Mouse (Mus musculus): ENCODE measurements at regions not wholly inside any gene's neighbourhood (a gene's known extent, or its start where the extent isn't known, plus 50 kb on each side); places are given as distances from the start of the nearest gene placed in this dataset.

DNA sequence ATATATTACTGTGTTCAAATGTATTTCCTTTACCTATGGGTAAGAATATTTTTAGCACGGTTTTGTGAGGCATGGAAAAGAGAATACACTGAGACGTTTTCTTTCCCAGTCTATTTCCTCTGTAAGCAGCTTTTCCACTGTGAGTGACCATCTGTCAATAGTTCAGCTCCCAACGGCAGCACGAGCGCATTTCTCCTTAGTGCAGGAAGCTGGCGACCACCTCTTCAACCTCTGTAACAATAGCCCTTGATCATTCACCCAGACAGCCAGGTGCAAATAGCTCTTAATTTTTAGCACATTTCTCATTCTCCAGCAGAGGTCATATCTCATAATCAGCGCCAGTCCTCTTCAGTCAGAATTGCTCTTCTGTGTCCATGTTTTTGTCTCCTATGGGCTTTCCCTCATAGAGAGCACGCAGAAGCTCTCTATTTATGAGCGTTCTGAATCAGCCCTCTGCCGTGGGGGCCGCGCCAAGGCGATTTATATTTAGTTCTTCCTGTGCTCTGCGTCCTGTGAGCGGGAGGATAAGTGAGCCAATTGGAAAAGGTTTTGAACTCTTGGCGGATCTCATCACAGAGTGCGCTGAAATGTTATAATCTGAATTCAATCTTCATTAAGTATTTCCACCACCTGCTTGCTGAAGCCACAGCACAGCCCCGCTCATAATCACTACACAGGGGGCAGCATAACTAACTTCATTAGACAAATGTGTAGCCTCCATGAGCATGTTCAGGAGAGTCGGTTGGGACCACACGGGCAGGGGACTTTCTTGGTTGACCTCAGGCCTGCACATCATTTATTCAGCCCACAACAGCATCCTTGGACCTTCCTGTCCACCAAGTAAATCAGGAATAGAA, 171.3 kb upstream of the Slc24a2 start:
- in situ Hi-C loops (cut with MboI; ENCODE audit: low sequenced_read_pairs): no loop called here

DNA sequence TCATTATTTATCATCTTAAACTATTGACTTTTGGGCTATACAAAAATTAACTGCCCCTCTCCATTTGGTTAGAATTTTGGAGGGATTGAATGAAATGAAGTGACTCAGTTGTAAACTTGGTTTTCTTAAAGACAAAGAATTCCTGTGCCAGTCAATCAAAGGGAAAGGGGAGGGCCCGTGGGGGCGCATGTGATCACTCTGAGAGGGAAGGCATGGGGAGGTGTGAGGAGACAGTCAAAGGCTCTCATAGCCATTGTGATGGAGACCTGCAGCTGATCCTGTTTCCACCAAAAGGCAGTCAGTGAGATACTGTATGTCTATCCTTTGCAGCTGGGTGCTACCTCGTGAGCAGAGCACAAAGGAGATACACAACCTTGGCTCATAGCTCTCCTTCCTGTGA, 156.6 kb upstream of the Slc24a2 start:
- in situ Hi-C loops (cut with MboI; ENCODE audit: low sequenced_read_pairs): no loop called here

DNA sequence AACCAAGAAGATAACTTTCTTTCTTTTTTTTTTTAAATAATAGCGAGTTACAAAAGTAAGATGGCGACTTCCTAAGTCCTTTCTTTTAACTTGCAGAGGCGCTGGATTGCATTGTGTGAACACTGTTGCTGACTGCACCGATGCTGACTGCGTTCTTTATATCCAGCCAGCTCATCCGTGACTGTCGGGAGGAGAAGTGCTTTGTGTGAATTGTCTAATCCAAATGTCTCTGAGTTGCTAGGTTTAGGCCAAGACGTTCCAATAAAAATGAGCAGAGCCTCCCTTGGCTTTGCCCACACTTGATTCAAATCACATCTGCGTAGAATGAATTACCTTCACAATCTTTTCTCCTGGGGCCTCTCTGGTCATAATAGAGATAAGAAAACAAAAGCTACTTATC, 156.0 kb upstream of the Slc24a2 start:
- in situ Hi-C loops (cut with MboI; ENCODE audit: low sequenced_read_pairs): no loop called here

DNA sequence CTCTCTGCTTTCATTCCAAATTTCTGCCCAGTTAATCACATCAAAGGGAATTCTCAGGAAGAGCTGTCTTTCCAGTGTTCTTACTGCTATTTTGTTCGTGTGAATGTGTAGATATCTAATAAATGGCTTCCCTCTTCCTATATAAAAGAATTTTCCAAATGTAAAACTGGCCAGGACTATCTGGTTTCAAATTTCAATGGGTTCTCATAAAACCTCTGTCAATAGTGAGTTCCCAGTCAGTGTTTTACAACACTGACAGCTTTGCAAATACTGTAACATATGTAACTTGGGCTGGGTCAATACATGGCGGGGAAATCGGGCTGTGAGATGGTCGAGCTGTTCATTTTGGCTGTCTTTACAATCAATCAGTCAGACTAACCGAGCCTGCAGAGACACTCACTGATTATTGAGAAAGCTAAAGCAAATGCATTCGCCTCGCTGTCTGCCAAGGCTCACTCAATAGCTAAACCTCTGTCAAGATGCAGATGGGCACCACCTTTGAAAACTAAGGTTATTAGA, 155.0 kb upstream of the Slc24a2 start:
- in situ Hi-C loops (cut with MboI; ENCODE audit: low sequenced_read_pairs): no loop called here

DNA sequence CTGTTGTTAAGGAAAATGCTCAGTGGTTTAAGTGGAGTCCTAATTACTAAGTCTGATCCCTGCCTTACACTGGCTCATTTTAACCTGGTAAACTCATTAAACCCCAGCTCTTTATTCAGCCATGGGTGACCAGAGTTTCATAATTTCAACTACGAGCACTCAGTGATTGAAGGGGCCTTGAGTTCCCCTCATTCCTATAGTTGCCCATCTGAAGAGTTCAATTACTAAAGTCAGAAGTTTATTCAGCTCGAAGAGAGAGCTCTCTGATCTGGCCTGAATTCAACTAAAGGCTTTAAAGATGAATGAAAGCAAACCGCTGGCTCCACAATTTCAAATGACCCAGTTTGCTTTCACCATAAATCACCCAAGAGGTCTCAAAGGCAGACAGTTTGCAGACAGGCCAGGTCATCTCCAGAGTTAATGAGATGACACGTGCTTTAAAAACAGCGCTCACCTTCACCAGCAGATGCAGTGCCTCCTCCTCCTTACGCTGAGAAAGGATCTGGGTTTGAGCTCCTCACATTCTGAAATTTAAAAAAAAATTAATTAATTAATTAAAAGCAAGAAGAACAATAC, 154.3 kb upstream of the Slc24a2 start:
- in situ Hi-C loops (cut with MboI; ENCODE audit: low sequenced_read_pairs): no loop called here

DNA sequence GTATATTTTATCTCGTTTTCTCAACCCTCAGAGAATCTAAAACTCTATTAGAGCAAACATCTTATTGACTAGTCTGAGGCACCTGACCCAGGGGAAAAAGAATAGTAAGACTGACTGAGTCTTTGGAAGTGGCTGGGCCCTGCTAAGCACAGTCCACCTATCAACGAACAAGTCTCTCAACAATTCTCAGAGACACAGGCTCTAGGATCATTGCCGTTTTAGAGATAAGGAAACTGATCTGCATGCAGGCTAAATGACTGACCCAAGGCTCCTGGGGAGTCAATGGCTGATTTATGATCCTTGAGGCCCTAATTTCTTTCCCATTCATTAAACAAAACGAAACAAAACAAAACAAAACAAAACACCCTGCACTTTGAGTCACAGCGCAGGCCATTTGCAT, 150.4 kb upstream of the Slc24a2 start:
- in situ Hi-C loops (cut with MboI; ENCODE audit: low sequenced_read_pairs): no loop called here

- in situ Hi-C loops (cut with MboI; ENCODE audit: low sequenced_read_pairs): no loop called here
These were observed 149.4 kb upstream of the Slc24a2 start for GRCm38 (mm10) chr4:87379516-87380173.

DNA sequence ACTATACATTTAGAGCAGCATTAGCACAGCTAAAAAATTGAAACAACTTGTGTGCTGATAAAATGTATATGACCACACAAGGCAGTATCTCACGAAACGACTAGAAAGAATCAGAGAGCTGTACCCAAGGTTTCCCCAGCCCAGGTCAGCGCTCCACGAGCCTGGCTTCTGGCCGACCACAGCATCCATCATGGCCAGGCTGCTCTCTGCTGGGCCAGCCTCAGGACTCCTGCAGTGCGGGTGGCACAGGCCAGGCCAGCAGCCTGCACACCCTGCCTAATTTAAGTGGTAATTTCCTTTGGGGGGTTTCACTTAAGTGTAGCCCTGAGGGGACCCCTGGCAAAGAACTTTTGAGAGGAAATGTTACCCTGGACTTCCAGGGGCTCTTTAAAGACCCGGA, 141.7 kb upstream of the Slc24a2 start:
- in situ Hi-C loops (cut with MboI; ENCODE audit: low sequenced_read_pairs): loop anchor here (25.0 kb wide), 2 partner anchors 965 to 1165 kb away; no protein-coding TSS in a partner anchor

DNA sequence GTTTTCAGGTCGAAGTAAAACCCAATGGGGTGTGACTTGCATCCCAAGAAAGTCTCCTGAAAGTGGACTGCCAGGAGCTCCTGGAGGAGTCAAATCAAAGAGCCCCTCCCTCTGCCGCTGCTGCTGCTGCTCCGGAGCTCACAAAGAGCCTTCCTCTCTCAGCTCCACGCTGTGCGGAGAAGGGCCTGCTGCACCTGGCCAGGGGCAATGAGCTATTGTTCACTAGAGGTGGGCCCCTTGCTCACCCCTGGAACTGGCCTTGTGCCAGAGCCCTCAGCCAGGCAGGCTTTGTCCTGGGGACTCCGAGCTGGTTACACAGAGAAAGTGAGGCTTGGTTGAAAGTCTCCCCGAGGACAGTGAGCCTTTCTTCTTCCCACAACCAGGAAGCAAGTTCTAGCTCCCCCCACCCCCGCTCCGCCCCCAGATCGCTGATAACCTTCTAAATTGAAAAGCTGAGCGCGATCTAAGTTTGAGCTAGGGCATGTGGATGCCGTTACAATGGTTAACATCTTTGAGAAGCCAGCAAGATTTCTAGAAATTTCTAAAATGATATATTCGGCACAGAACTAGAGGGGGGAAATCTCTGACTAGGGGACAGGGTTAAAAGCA, 139.5 kb upstream of the Slc24a2 start:
- in situ Hi-C loops (cut with MboI; ENCODE audit: low sequenced_read_pairs): loop anchor here (25.0 kb wide), 2 partner anchors 968 to 1168 kb away; no protein-coding TSS in a partner anchor

GRCm38 (mm10) chr4:87368413-87369160, 138.3 kb upstream of the Slc24a2 start:
- in situ Hi-C loops (cut with MboI; ENCODE audit: low sequenced_read_pairs): loop anchor here (25.0 kb wide), 2 partner anchors 969 to 1169 kb away; no protein-coding TSS in a partner anchor

- in situ Hi-C loops (cut with MboI; ENCODE audit: low sequenced_read_pairs): loop anchor here (25.0 kb wide), 2 partner anchors 969 to 1169 kb away; no protein-coding TSS in a partner anchor
These were observed 137.6 kb upstream of the Slc24a2 start for GRCm38 (mm10) chr4:87367732-87368412.

- in situ Hi-C loops (cut with MboI; ENCODE audit: low sequenced_read_pairs): loop anchor here (25.0 kb wide), 2 partner anchors 975 to 1175 kb away; no protein-coding TSS in a partner anchor
These were observed 131.9 kb upstream of the Slc24a2 start for GRCm38 (mm10) chr4:87362201-87362600.

GRCm38 (mm10) chr4:87359483-87359882, 129.2 kb upstream of the Slc24a2 start:
- in situ Hi-C loops (cut with MboI; ENCODE audit: low sequenced_read_pairs): loop anchor here (25.0 kb wide), 2 partner anchors 978 to 1178 kb away; no protein-coding TSS in a partner anchor

GRCm38 (mm10) chr4:87359004-87359403, 128.7 kb upstream of the Slc24a2 start:
- in situ Hi-C loops (cut with MboI; ENCODE audit: low sequenced_read_pairs): loop anchor here (25.0 kb wide), 2 partner anchors 978 to 1178 kb away; no protein-coding TSS in a partner anchor

GRCm38 (mm10) chr4:87332968-87333367, 102.7 kb upstream of the Slc24a2 start:
- in situ Hi-C loops (cut with MboI; ENCODE audit: low sequenced_read_pairs): no loop called here

DNA sequence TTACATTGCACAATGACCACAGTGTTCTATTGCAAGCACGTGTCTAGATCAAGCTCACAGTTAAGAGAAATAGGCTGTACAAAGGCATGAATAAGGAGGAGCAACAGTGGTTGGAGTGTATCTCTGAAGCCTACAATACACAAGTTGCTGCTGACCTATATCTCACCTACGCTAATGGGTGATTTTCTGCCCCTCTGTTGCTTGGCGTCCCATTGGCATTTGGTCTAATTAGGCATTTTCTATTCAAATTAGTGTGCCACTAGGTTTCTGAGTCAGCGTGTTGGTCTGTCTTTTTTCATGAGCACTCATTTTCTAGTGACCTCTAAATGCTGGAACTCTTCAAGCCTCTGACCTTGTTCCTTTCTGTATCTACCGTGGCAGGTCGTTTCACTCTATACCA, 98.9 kb upstream of the Slc24a2 start:
- in situ Hi-C loops (cut with MboI; ENCODE audit: low sequenced_read_pairs): no loop called here

- in situ Hi-C loops (cut with MboI; ENCODE audit: low sequenced_read_pairs): no loop called here
These were observed 91.6 kb upstream of the Slc24a2 start for GRCm38 (mm10) chr4:87321726-87322349.

DNA sequence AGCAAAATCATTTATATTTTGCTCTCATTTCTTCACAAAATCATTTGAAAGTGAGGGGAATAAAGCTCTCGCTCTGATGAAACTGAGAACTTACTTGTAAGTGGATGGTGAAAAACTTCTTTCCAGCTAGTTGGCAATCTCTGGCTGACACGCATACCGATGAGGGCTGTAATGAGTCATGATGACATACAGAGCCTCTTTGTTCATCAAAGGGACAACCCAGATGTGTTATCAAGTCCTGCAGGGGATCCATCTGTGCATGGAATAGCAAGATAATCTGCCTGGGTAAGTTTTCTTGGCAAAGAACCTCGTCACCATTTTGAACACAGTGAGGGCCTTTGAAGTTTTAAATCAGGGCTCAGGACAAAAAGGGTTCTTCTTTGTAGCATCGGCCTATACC, 67.9 kb upstream of the Slc24a2 start:
- in situ Hi-C loops (cut with MboI; ENCODE audit: low sequenced_read_pairs): no loop called here

DNA sequence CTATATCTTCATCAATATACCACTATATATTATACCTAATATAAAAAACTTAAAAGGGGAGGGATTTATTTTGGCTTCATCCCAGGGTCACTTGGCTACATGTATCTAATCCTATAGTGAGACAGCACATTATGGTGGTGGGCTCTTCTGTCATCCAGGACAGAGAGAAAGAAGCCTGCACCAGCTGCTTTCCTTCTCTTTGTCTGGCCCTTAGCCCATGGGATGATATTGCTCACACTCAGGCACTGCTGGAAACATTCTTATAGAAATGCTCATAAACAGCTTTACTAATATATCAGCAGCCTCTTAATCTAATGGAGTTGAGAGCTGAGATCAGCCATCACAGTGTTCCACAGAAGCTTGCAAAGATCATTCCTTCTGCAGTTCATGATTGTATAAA, 64.3 kb upstream of the Slc24a2 start:
- in situ Hi-C loops (cut with MboI; ENCODE audit: low sequenced_read_pairs): no loop called here

Data from CH12F3 (cell line).